Mouse (Mus musculus) heart, embryonic 12.5 days (tissue): ENCODE data around the gene Foxp1. TPM values are rescaled to one million over a fixed set of nuclear protein-coding genes. Genes with fewer than 3 reads are reported as not detected.

Source experiments
- ATAC-seq: fragments of 200-750 bp; cut with Nextera tagmentation; 2 replicates; pipeline ENCODE4 v1.8.0; 2017; ENCODE audit warnings: moderate TSS enrichment, moderate library complexity; ENCODE audit not compliant: insufficient number of reproducible peaks, low FRiP score
- H3K27ac ChIP-seq: fragments of 300-500 bp; sonication (generic); 2 replicates; pipeline ENCODE4 v1.5.1; 2016; ENCODE audit warnings: mild to moderate bottlenecking, moderate library complexity; ENCODE audit not compliant: poor library complexity, severe bottlenecking
- H3K27me3 ChIP-seq: fragments of 300-500 bp; sonication (generic); replicated peaks from 2 replicates; pipeline ENCODE4 v1.6.1; 2016; ENCODE audit warnings: mild to moderate bottlenecking, moderate library complexity
- H3K36me3 ChIP-seq: fragments of 300-500 bp; sonication (generic); 2 replicates; pipeline ENCODE4 v1.6.1; 2016; ENCODE audit warnings: mild to moderate bottlenecking, moderate library complexity
- H3K4me1 ChIP-seq: fragments of 300-500 bp; sonication (generic); replicated peaks from 2 replicates; pipeline ENCODE4 v1.6.1; 2016; ENCODE audit warnings: mild to moderate bottlenecking
- H3K4me2 ChIP-seq: fragments of 300-500 bp; sonication (generic); 2 replicates; pipeline ENCODE4 v1.6.1; 2016; ENCODE audit warnings: mild to moderate bottlenecking, moderate library complexity
- H3K4me3 ChIP-seq: fragments of 300-500 bp; sonication (generic); 2 replicates; pipeline ENCODE4 v1.5.1; 2016; ENCODE audit warnings: mild to moderate bottlenecking
- H3K9ac ChIP-seq: fragments of 300-500 bp; sonication (generic); 2 replicates; pipeline ENCODE4 v1.6.1; 2016; ENCODE audit warnings: mild to moderate bottlenecking, moderate library complexity
- H3K9me3 ChIP-seq: fragments of 300-500 bp; sonication (generic); replicated peaks from 2 replicates; pipeline ENCODE4 v1.6.1; 2016; ENCODE audit warnings: mild to moderate bottlenecking, moderate library complexity
- WGBS: fragments of 180-500 bp; shearing (Covaris S2); methylation state at CpG from one replicate; pipeline ENCODE4 v1.1.7; 2016; 5-methylcytosine and 5-hydroxymethylcytosine counted together
- polyA plus RNA-seq: library from polyadenylated mRNA; unstranded; fragments of >200 nt; fragmentation: Nextera tagmentation; extraction: Ambion mirVana; gene quantifications from 2 replicates; pipeline ENCODE4 v1.2.1, GENCODE M21; 2016

Foxp1 gene
- polyA plus RNA-seq, 1 experiment from 2014 or later: 91.1 TPM

- H3K9me3 ChIP-seq: no peaks in the 10 kb centered on the region
- H3K36me3 ChIP-seq: no peaks in the 10 kb centered on the region
- H3K4me1 ChIP-seq: peaks cover 11% of the 10 kb centered on the region
- no peaks in the 10 kb centered on the region for H3K27me3 ChIP-seq
- no peak for ATAC-seq
- H3K27ac ChIP-seq: no peak overlapping the region
- no peak overlapping the region for H3K4me3 ChIP-seq
- H3K4me2 ChIP-seq: no peak overlapping the region
- WGBS: 79% methylated on average over 6 of the region's 6 CpGs
- no peak overlapping the region for H3K9ac ChIP-seq
These were observed 219.7 kb downstream of the Foxp1 start for GRCm38 (mm10) chr6:99302662-99303435.

GRCm38 (mm10) chr6:99301923-99302322, 220.6 kb downstream of the Foxp1 start:
- no peak for ATAC-seq
- WGBS: 68% methylated on average over 8 of the region's 8 CpGs
- H3K4me2 ChIP-seq: no peak overlapping the region
- peaks cover 11% of the 10 kb centered on the region for H3K4me1 ChIP-seq
- no peaks in the 10 kb centered on the region for H3K27me3 ChIP-seq
- H3K36me3 ChIP-seq: no peaks in the 10 kb centered on the region
- no peaks in the 10 kb centered on the region for H3K9me3 ChIP-seq
- H3K27ac ChIP-seq: no peak overlapping the region
- no peak overlapping the region for H3K4me3 ChIP-seq
- H3K9ac ChIP-seq: no peak overlapping the region

DNA sequence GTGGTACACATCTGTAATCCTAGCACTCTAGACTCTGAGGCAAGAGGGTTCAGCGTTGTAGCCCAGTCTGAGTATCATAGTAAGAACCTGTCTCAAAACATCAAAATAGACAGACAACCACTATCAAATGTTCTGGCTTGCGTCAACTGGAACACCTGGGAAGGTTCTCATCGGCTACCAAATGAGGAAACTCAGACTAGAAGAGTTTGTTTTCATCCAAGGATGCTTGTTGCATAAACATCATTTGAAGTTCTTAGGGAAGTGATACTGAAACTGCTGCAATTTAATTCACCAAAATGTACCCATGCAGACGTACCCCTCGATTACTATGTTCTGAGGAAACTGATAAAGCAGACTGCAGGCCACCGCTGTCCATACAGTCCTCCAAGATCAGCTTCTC, 222.3 kb downstream of the Foxp1 start:
- H3K9me3 ChIP-seq: no peaks in the 10 kb centered on the region

GRCm38 (mm10) chr6:99299196-99299595, 223.3 kb downstream of the Foxp1 start:
- no peak for ATAC-seq
- Histone ChIP-seq H3K4me2 (no peak overlapping the region), H3K27ac (no peak overlapping the region), H3K36me3 (no peaks in the 10 kb centered on the region), H3K9ac (no peak overlapping the region), H3K9me3 (no peaks in the 10 kb centered on the region), H3K27me3 (no peaks in the 10 kb centered on the region), H3K4me1 (peaks cover 16% of the 10 kb centered on the region), H3K4me3 (no peak overlapping the region)
- 77% methylated on average over 14 of the region's 14 CpGs for WGBS

More for the DNA sequence above, 222.3 kb downstream of the Foxp1 start:
- Histone ChIP-seq H3K9ac (no peak overlapping the region), H3K27me3 (no peaks in the 10 kb centered on the region), H3K36me3 (no peaks in the 10 kb centered on the region), H3K4me3 (no peak overlapping the region), H3K27ac (no peak overlapping the region), H3K4me1 (peaks cover 16% of the 10 kb centered on the region), H3K4me2 (no peak overlapping the region)
- no peak for ATAC-seq
- WGBS: 82% methylated on average over 6 of the region's 6 CpGs

DNA sequence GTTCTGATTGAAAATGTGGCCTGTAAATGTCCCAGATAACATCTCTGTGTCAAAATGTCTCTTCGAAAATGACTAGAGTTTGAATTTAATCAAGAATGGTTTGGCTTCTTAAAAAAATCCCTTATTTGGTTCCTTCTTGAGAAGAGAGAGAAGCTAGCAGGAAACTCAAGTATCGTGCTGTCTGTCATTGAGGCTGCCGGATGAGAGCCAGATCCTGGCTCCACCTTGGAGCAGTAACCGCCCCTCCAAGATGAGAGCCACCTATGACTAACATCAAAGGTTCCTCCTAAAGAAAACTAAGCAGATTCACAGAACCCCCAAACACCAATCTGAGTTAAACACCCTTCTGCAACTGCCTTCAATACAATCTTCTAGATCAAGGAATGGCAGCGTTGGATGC, 225.0 kb downstream of the Foxp1 start:
- 78% methylated on average over 5 of the region's 5 CpGs for WGBS
- Histone ChIP-seq H3K36me3 (no peaks in the 10 kb centered on the region), H3K27me3 (no peaks in the 10 kb centered on the region), H3K4me2 (no peak overlapping the region), H3K27ac (no peak overlapping the region), H3K9me3 (no peaks in the 10 kb centered on the region), H3K4me3 (no peak overlapping the region), H3K4me1 (peaks cover 16% of the 10 kb centered on the region), H3K9ac (no peak overlapping the region)
- ATAC-seq: no peak

- 71% methylated on average over 8 of the region's 8 CpGs for WGBS
- H3K9me3 ChIP-seq: no peaks in the 10 kb centered on the region
These were observed 227.0 kb downstream of the Foxp1 start for GRCm38 (mm10) chr6:99295495-99295894.

GRCm38 (mm10) chr6:99289220-99289619, 233.3 kb downstream of the Foxp1 start:
- Histone ChIP-seq H3K27me3 (no peaks in the 10 kb centered on the region), H3K9ac (no peak overlapping the region), H3K9me3 (no peaks in the 10 kb centered on the region), H3K36me3 (no peaks in the 10 kb centered on the region), H3K4me3 (no peak overlapping the region), H3K27ac (no peak overlapping the region), H3K4me2 (no peak overlapping the region), H3K4me1 (peaks cover 6% of the 10 kb centered on the region; the same call in 1 of the 2 replicates)
- WGBS: 86% methylated on average over 4 of the region's 4 CpGs
- ATAC-seq: no peak

More at GRCm38 (mm10) chr6:99295495-99295894, 227.0 kb downstream of the Foxp1 start:
- no peak overlapping the region; the same call in 1 of the 2 replicates for H3K27ac ChIP-seq
- H3K4me2 ChIP-seq: no peak overlapping the region
- H3K9ac ChIP-seq: no peak overlapping the region
- ATAC-seq: no peak
- H3K27me3 ChIP-seq: no peaks in the 10 kb centered on the region
- peaks cover 11% of the 10 kb centered on the region; the same call in 1 of the 2 replicates for H3K4me1 ChIP-seq
- H3K36me3 ChIP-seq: no peaks in the 10 kb centered on the region
- no peak overlapping the region for H3K4me3 ChIP-seq

DNA sequence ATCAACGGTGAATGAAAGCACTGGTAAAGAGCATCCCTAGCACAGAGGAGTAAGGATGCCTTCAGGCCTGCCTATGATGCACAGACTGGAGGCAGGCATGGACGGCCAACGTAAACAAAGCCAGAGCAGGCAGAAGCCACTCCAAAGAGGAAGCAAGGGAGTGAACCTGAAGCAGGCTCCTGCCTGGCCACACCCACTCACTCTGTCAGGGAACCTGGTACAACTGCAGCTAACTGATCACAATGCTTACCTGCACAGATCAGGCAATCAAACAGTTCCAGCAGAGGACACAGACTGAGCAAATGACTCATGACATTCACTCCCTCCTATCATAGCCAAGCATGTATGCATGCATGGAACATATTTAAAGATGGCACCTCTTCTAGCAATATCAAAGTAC, 237.5 kb downstream of the Foxp1 start:
- no peak for ATAC-seq
- H3K4me3 ChIP-seq: no peak overlapping the region
- H3K4me2 ChIP-seq: no peak overlapping the region
- H3K36me3 ChIP-seq: no peaks in the 10 kb centered on the region
- 65% methylated on average over 3 of the region's 3 CpGs for WGBS
- no peak overlapping the region for H3K9ac ChIP-seq
- H3K9me3 ChIP-seq: no peaks in the 10 kb centered on the region
- H3K4me1 ChIP-seq: 0 out of 2 replicates have a peak, but pooled peaks cover 4% of the 10 kb centered on the region
- no peaks in the 10 kb centered on the region for H3K27me3 ChIP-seq
- no peak overlapping the region for H3K27ac ChIP-seq

GRCm38 (mm10) chr6:99284019-99284418, 238.5 kb downstream of the Foxp1 start:
- no peak overlapping the region for H3K4me3 ChIP-seq
- 0 out of 2 replicates have a peak, but pooled peaks cover 4% of the 10 kb centered on the region for H3K4me1 ChIP-seq
- H3K36me3 ChIP-seq: no peaks in the 10 kb centered on the region
- 80% methylated on average over 4 of the region's 4 CpGs for WGBS
- no peak overlapping the region for H3K9ac ChIP-seq
- H3K9me3 ChIP-seq: no peaks in the 10 kb centered on the region
- no peak overlapping the region for H3K27ac ChIP-seq
- ATAC-seq: no peak
- no peaks in the 10 kb centered on the region for H3K27me3 ChIP-seq
- H3K4me2 ChIP-seq: no peak overlapping the region

DNA sequence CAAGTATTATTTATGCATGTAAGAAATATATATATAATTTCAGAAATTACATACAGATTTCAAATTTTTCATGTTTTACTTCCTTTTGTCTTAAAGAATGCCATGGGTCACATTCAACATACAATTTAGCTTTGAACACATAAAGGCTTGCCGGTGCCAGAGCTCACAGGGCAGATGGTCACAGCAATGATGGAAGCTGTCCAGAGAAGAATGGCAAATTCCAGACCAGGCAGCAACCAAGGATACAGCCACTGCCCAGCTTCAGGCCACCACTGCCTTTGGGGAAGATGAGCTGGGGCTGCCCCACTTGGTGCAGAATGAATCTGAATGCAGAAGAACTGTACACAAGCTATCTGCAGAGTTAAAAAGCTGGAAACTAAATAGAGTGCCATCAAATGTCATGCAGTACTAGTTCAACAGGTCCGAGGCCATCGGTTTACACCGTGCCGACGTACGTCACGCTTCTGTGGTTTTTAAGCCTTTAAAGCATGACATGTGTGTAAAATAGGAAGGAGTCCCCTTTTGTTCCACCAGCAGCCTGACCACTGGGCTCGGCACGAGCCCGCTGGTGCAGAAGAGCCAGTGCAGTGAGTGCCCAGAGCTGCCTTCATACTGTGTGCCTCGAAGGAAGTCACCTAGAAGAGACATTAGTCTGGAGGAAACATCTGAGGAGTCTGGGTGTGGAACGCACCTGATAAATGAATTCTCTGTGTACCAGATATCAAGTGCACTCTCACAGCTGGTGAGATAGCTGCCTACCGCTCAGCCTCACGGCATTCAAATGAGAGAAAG, 239.5 kb downstream of the Foxp1 start:
- ATAC-seq: no peak
- Histone ChIP-seq H3K27me3 (no peaks in the 10 kb centered on the region), H3K36me3 (no peaks in the 10 kb centered on the region), H3K4me1 (0 out of 2 replicates have a peak, but pooled peaks cover 4% of the 10 kb centered on the region), H3K9me3 (no peaks in the 10 kb centered on the region), H3K4me2 (no peak overlapping the region), H3K4me3 (no peak overlapping the region), H3K27ac (no peak overlapping the region), H3K9ac (no peak overlapping the region)
- WGBS: 79% methylated on average over 15 of the region's 15 CpGs

- Histone ChIP-seq H3K9ac (no peak overlapping the region), H3K27me3 (no peaks in the 10 kb centered on the region), H3K36me3 (no peaks in the 10 kb centered on the region), H3K4me2 (no peak overlapping the region), H3K27ac (no peak overlapping the region), H3K4me1 (peaks cover 7% of the 10 kb centered on the region), H3K9me3 (no peaks in the 10 kb centered on the region), H3K4me3 (no peak overlapping the region)
- no peak for ATAC-seq
- WGBS: 88% methylated on average over 9 of the region's 9 CpGs
These were observed 241.1 kb downstream of the Foxp1 start for GRCm38 (mm10) chr6:99281433-99281832.
